Mouse (Mus musculus) megakaryocyte, embryonic 14.5 days (primary cell): Measurements from ENCODE around the gene Otud6a.

Experiments used
- FLI1 ChIP-seq: IDR thresholded peaks from 2 replicates; pipeline ENCODE4 v1.6.1; 2012; ENCODE audit warnings: low read length, inconsistent platforms, mixed read lengths
- GATA1 ChIP-seq: IDR thresholded peaks from 3 replicates; pipeline ENCODE4 v1.6.1; 2012; ENCODE audit warnings: mixed read lengths, low read length, inconsistent platforms, borderline replicate concordance

GRCm38 (mm10) chrX:100471491-100471890 lies 42.7 kb downstream of the Otud6a start:
- TF ChIP-seq GATA1 (no peak), FLI1 (no peak)
